Mouse (Mus musculus) Patski (cell line): ENCODE measurements at regions not wholly inside any gene's neighbourhood (a gene's known extent, or its start where the extent isn't known, plus 50 kb on each side); places are given as distances from the start of the nearest gene placed in this dataset.

ENCODE experiments used
- ATAC-seq: fragments of 100-300 bp; one replicate; pipeline ENCODE4 v1.8.0; 2021
- CTCF ChIA-PET: fragments of 350-600 bp; sonication (Branson Sonifier 250); formaldehyde crosslinking; loops from one replicate; lab custom pipeline; 2022; ENCODE audit warnings: inconsistent platforms; lab: Charles Lee
- POLR2A ChIA-PET: fragments of 350-600 bp; sonication (Branson Sonifier 250); formaldehyde crosslinking; loops from one replicate; lab custom pipeline; 2022; ENCODE audit warnings: antibody characterized with exemption, inconsistent platforms; lab: Charles Lee
- DNase-seq: peaks from one replicate; pipeline ENCODE4 v3.0.0-alpha.2; 2011; ENCODE audit warnings: low read depth, low spot score
- H3K27me3 ChIP-seq: fragments of 371-371 bp; one replicate; pipeline ENCODE4 v1.5.1; 2021
- CTCF ChIP-seq: fragments of 100-300 bp; IDR thresholded peaks from one replicate; pipeline ENCODE4 v1.5.1; 2021
- in situ Hi-C: fragments of 300-500 bp; cut with MboI; formaldehyde crosslinking; loops from 3 replicates; pipeline ENCODE4 v1.11.1; 2018; ENCODE audit warnings: low pct_unique_long_range_greater_than_20kb, mixed read lengths

- peaks cover 2% of the 10 kb centered on the region for H3K27me3 ChIP-seq
- DNase-seq: no peak
- in situ Hi-C loops: no loop called here
- ATAC-seq: no peak
- ChIA-PET CTCF (no interaction called here), POLR2A (no interaction called here)
- TF ChIP-seq CTCF: no peak
Observed at GRCm38 (mm10) chr16:95141510-95142394, 115.6 kb upstream of the Kcnj15 start.

- peaks cover 6% of the 10 kb centered on the region for H3K27me3 ChIP-seq
- in situ Hi-C loops: no loop called here
- DNase-seq: no peak
- ChIA-PET POLR2A (no interaction called here), CTCF (no interaction called here)
- no peak for TF ChIP-seq CTCF
- ATAC-seq: no peak
Observed at GRCm38 (mm10) chr16:95150499-95150898, 106.9 kb upstream of the Kcnj15 start.

- ChIA-PET CTCF (no interaction called here), POLR2A (no interaction called here)
- no peak for TF ChIP-seq CTCF
- DNase-seq (no peak), ATAC-seq (no peak)
- H3K27me3 ChIP-seq: peaks cover 10% of the 10 kb centered on the region
- in situ Hi-C loops: no loop called here
Observed at GRCm38 (mm10) chr16:95151499-95151898, 105.9 kb upstream of the Kcnj15 start.

- H3K27me3 ChIP-seq: peaks cover 10% of the 10 kb centered on the region
- in situ Hi-C loops: no loop called here
- ChIA-PET CTCF (no interaction called here), POLR2A (no interaction called here)
- ATAC-seq (no peak), DNase-seq (no peak)
- TF ChIP-seq CTCF: no peak
Observed at GRCm38 (mm10) chr16:95151914-95152313, 105.4 kb upstream of the Kcnj15 start.

GRCm38 (mm10) chr16:95152742-95153383 lies 104.5 kb upstream of the Kcnj15 start:
- ChIA-PET CTCF (no interaction called here), POLR2A (no interaction called here)
- H3K27me3 ChIP-seq: peaks cover 10% of the 10 kb centered on the region
- ATAC-seq (no peak), DNase-seq (no peak)
- no peak for TF ChIP-seq CTCF
- in situ Hi-C loops: no loop called here

- in situ Hi-C loops: no loop called here
- ChIA-PET CTCF (no interaction called here), POLR2A (no interaction called here)
- no peak for TF ChIP-seq CTCF
- no peak for ATAC-seq
- H3K27me3 ChIP-seq: no peaks in the 10 kb centered on the region
- DNase-seq: no peak
Observed at GRCm38 (mm10) chr16:95168349-95168748, 89.0 kb upstream of the Kcnj15 start.

GRCm38 (mm10) chr16:95169346-95169745 lies 88.0 kb upstream of the Kcnj15 start:
- no peak for ATAC-seq
- ChIA-PET CTCF (no interaction called here), POLR2A (interaction anchor here (0.6 kb wide), 1 partner anchor 36 kb away, joined by 3 read pairs; no protein-coding TSS in a partner anchor)
- H3K27me3 ChIP-seq: no peaks in the 10 kb centered on the region
- no peak for DNase-seq
- in situ Hi-C loops: no loop called here
- no peak for TF ChIP-seq CTCF

- ATAC-seq (no peak), DNase-seq (no peak)
- ChIA-PET POLR2A (no interaction called here), CTCF (no interaction called here)
- in situ Hi-C loops: no loop called here
- TF ChIP-seq CTCF: no peak
- H3K27me3 ChIP-seq: peaks cover 23% of the 10 kb centered on the region
Observed at GRCm38 (mm10) chr16:95180562-95180961, 76.8 kb upstream of the Kcnj15 start.

GRCm38 (mm10) chr16:95185341-95185740 lies 72.0 kb upstream of the Kcnj15 start:
- no peak for DNase-seq
- peaks cover 14% of the 10 kb centered on the region for H3K27me3 ChIP-seq
- POLR2A ChIA-PET: no interaction called here
- CTCF ChIA-PET: interaction anchor here (1.1 kb wide), 1 partner anchor 9 kb away, joined by 3 read pairs; no protein-coding TSS in a partner anchor
- in situ Hi-C loops: no loop called here
- no peak for ATAC-seq
- no peak for TF ChIP-seq CTCF

- TF ChIP-seq CTCF: no peak
- in situ Hi-C loops: no loop called here
- POLR2A ChIA-PET: no interaction called here
- DNase-seq (no peak), ATAC-seq (no peak)
- CTCF ChIA-PET: interaction anchor here (1.2 to 3.0 kb wide), 2 partner anchors 8 to 152 kb away, joined by 4 to 8 read pairs; no protein-coding TSS in a partner anchor
- peaks cover 30% of the 10 kb centered on the region for H3K27me3 ChIP-seq
Observed at GRCm38 (mm10) chr16:95189114-95189513, 68.2 kb upstream of the Kcnj15 start.

GRCm38 (mm10) chr16:95194151-95194550 lies 63.2 kb upstream of the Kcnj15 start:
- POLR2A ChIA-PET: no interaction called here
- CTCF ChIA-PET: no interaction called here
- in situ Hi-C loops: loop anchor here (10.0 kb wide), 1 partner anchor 379 kb away; no protein-coding TSS in a partner anchor
- no peak for TF ChIP-seq CTCF
- DNase-seq: no peak
- ATAC-seq: no peak
- peaks cover 37% of the 10 kb centered on the region for H3K27me3 ChIP-seq
